Mouse (Mus musculus): ENCODE data around the gene Olfr576. TPM values are rescaled to one million over a fixed set of nuclear protein-coding genes. Genes with fewer than 3 reads are reported as not detected.

The Olfr576 gene
- total RNA-seq (2021), result not detected
- long read RNA-seq, experiment 1, result 0 reads
- long read RNA-seq, experiment 2, result 0 reads

DNA sequence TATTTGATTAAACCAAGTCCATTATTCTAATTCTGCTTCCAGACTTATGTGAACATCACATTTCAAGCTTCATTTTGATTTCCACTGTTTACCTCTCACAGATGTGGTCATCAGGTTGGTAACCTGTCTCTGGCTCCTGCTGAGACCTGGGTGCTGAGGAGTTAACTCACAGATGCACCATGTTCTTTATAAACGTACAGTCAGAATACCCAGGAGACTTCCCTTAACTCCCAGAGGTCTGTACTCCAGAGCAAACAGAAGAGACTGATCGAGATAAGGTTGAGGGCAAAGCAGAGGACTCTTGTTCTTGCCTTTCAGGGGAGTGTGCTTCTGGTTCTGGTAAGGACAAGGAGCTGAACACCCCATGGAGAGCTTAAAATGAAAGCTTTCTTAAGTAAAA is at the start of gene Olfr576:
Gene Olfr576 (plus strand): TSS at position 301 of the 400 bp plus-strand sequence.
- TF ChIP-seq CTCF (IDR thresholded peaks at IDR 0.05), result no peak

GRCm38 (mm10) chr7:102915261-102915660 is 47.2 kb upstream of the Olfr576 start:
- no peak for TF ChIP-seq CTCF (IDR thresholded peaks at IDR 0.05)
- no peak overlapping the region for H3K27ac ChIP-seq
- no peak for DNase-seq (ENCODE audit: extremely low spot score in 1 of 2, low spot score in 2 of 2)
- intact Hi-C loops (cut with DNase I), result no loop called here
- H3K4me3 ChIP-seq, result no peak overlapping the region

More for the DNA sequence above, at the start of gene Olfr576:
- Histone ChIP-seq H3K27ac (no peak within 1 kb of the TSS), H3K4me3 (no peak within 1 kb of the TSS)
- no peak for DNase-seq (ENCODE audit: extremely low spot score in 1 of 2, low spot score in 2 of 2)
- intact Hi-C loops (cut with DNase I), result no loop called here

DNA sequence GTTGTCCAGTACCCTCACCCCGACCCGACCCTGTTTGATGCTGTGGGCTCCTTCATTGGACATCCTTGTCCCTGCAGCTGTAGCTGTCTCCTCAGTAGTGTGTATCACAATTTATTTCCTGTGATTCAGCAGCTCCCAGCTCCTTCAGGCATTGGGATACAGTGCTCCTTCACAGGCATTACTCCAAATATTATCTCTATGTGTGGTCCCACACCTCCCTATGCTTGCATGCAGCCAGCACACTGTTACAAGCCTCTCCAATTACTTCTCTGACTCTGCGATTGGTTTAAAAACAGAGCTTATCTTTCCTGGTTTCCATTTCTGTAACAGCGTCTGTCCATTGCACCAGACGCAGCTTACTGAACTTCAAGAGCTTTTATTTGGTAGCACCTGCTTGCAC is 46.1 kb upstream of the Olfr576 start:
- DNase-seq (ENCODE audit: extremely low spot score in 1 of 2, low spot score in 2 of 2), result no peak
- intact Hi-C loops (cut with DNase I), result no loop called here
- H3K27ac ChIP-seq, result no peak overlapping the region
- TF ChIP-seq CTCF (IDR thresholded peaks at IDR 0.05), result no peak
- no peak overlapping the region for H3K4me3 ChIP-seq

- intact Hi-C loops (cut with DNase I), result no loop called here
- DNase-seq (ENCODE audit: extremely low spot score in 1 of 2, low spot score in 2 of 2), result no peak
- no peak for TF ChIP-seq CTCF (IDR thresholded peaks at IDR 0.05)
- Histone ChIP-seq H3K27ac (no peak within 1 kb of the TSS), H3K4me3 (no peak within 1 kb of the TSS)
Observed at GRCm38 (mm10) chr7:102917032-102917875, 45.2 kb upstream of the Olfr576 start, which contains the start of gene Olfr571. Gene Olfr571, minus strand, starts transcription at chr7:102917536.

- no peak for DNase-seq (ENCODE audit: extremely low spot score in 1 of 2, low spot score in 2 of 2)
- Histone ChIP-seq H3K4me3 (no peak overlapping the region), H3K27ac (no peak overlapping the region)
- TF ChIP-seq CTCF (IDR thresholded peaks at IDR 0.05), result peak; percentile 66
- intact Hi-C loops (cut with DNase I), result loop anchor here (1.0 to 2.0 kb wide), 3 partner anchors 224 to 406 kb away; partner anchors contain the start of genes Olfr556 and Olfr557
Observed at GRCm38 (mm10) chr7:102919632-102920031, 42.8 kb upstream of the Olfr576 start.

DNA sequence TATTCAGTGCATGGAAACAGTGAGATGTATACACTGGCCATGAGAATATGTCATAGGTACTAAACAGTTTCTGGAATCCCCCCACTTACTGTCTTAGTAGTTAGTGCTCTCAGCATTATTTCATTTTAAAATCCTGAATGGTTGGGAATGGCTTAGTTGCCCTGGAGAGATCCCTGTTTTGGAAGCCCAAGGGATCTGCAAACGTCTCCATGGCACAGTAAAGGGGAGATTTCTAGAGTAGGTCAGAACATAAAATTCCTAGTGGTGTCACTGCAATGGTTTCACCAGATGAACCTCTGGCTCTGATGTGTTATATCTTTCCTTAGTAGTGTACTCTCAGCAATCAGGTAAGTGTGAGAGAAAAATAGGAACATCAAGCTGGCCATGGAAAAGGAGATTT is 38.4 kb upstream of the Olfr576 start, which contains the start of gene Olfr572:
Gene Olfr572 (plus strand): TSS at position 301 of the 400 bp plus-strand sequence.
- H3K27ac ChIP-seq, result no peak within 1 kb of the TSS
- H3K4me3 ChIP-seq, result no peak within 1 kb of the TSS
- intact Hi-C loops (cut with DNase I), result no loop called here
- DNase-seq (ENCODE audit: extremely low spot score in 1 of 2, low spot score in 2 of 2), result no peak
- TF ChIP-seq CTCF (IDR thresholded peaks at IDR 0.05), result no peak

GRCm38 (mm10) chr7:102927105-102927504 is 35.4 kb upstream of the Olfr576 start:
- intact Hi-C loops (cut with DNase I), result no loop called here
- Histone ChIP-seq H3K27ac (no peak overlapping the region), H3K4me3 (no peak overlapping the region)
- no peak for DNase-seq (ENCODE audit: extremely low spot score in 1 of 2, low spot score in 2 of 2)
- no peak for TF ChIP-seq CTCF (IDR thresholded peaks at IDR 0.05)

DNA sequence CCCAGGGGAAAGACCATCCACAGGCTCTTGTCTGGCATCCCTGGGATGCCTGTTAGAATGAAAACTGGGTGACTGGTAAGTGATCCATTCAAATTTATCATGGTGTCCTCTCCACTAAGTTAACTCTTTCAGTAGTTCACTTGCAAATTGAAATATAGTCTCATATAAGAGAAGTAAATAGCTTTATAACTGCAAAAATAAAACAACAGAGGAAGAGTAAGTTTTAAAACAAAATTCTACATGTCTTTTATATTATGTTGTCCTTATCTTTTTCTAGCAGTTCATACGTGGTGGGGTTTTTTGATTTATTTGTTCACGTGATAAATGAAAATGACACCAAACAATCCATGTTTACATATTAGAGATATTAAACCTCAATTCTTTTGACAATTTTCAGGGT is 20.0 kb upstream of the Olfr576 start, which contains the start of gene Olfr573-ps1:
Gene Olfr573-ps1 (minus strand): TSS at position 101 of the 400 bp plus-strand sequence.
- intact Hi-C loops (cut with DNase I), result no loop called here
- no peak for TF ChIP-seq CTCF (IDR thresholded peaks at IDR 0.05)
- H3K27ac ChIP-seq, result no peak within 1 kb of the TSS
- no peak for DNase-seq (ENCODE audit: extremely low spot score in 1 of 2, low spot score in 2 of 2)
- no peak within 1 kb of the TSS for H3K4me3 ChIP-seq

GRCm38 (mm10) chr7:102943417-102943816 is 19.0 kb upstream of the Olfr576 start:
- Histone ChIP-seq H3K27ac (no peak overlapping the region), H3K4me3 (no peak overlapping the region)
- TF ChIP-seq CTCF (IDR thresholded peaks at IDR 0.05), result no peak
- intact Hi-C loops (cut with DNase I), result no loop called here
- no peak for DNase-seq (ENCODE audit: extremely low spot score in 1 of 2, low spot score in 2 of 2)

GRCm38 (mm10) chr7:102948167-102948566 is 14.3 kb upstream of the Olfr576 start, which contains the start of gene Olfr574:
Gene Olfr574, plus strand, starts transcription at chr7:102948467.
- TF ChIP-seq CTCF (IDR thresholded peaks at IDR 0.05), result no peak
- H3K4me3 ChIP-seq, result no peak within 1 kb of the TSS
- intact Hi-C loops (cut with DNase I), result no loop called here

DNA sequence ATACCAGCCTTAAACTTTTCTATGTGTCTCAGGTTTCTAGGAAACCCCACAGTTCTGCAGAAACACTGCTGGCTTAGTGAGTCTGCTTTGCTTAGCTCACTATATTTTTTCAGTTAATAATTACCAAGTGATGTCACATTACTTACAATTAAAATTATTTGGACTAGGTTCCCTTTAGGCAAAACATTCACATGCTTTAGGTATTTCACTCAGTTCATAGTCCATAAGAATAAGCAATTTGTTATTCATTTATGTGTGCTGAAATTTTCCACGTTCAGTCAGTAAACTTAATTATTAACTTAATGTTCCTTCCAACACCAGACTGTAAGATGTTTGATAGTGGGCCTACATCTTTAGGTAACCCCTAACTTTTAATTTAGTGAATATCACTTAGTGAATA is 11.7 kb upstream of the Olfr576 start:
- intact Hi-C loops (cut with DNase I), result no loop called here
- TF ChIP-seq CTCF (IDR thresholded peaks at IDR 0.05), result no peak
- DNase-seq (ENCODE audit: extremely low spot score in 1 of 2, low spot score in 2 of 2), result no peak

More at GRCm38 (mm10) chr7:102948167-102948566, 14.3 kb upstream of the Olfr576 start, which contains the start of gene Olfr574:
- no peak for DNase-seq (ENCODE audit: extremely low spot score in 1 of 2, low spot score in 2 of 2)
- H3K27ac ChIP-seq, result no peak within 1 kb of the TSS

DNA sequence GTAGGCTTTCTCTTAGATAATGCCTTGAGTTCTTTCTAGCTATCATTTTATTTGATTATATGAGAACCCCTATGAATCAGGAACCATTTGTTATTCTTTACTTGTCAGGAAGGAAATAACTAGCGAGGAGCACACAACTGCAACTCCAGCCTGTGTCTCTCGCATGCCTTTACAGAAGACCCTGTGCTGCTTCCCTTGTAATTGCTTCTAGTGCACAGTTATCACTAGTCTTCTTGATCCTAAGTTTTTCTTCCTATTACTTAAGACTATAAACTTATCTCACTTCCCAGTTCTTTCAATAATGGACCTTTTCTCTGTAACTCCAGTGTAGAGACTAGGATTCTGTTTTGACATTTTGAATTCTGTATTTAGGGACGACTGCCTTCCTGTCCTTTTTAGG is 4.3 kb upstream of the Olfr576 start:
- DNase-seq (ENCODE audit: extremely low spot score in 1 of 2, low spot score in 2 of 2), result no peak
- Histone ChIP-seq H3K4me3 (no peak overlapping the region), H3K27ac (no peak overlapping the region)
- no peak for TF ChIP-seq CTCF (IDR thresholded peaks at IDR 0.05)
- intact Hi-C loops (cut with DNase I), result no loop called here

More for the DNA sequence above, 11.7 kb upstream of the Olfr576 start:
- Histone ChIP-seq H3K4me3 (no peak overlapping the region), H3K27ac (no peak overlapping the region)
